Mouse (Mus musculus) heart, embryonic 14.5 days (tissue): ENCODE measurements around the gene Sgpl1. TPM values are rescaled to one million over a fixed set of nuclear protein-coding genes. Genes with fewer than 3 reads are reported as not detected.

Experiments used
- ATAC-seq: fragments of 200-750 bp; cut with Nextera tagmentation; 2 replicates; pipeline ENCODE4 v1.8.0; 2017; ENCODE audit warnings: low read depth, moderate TSS enrichment; ENCODE audit not compliant: insufficient number of reproducible peaks, insufficient read depth, low FRiP score
- H3K27ac ChIP-seq, 2 experiments: fragments of 200-500 bp in 1 of 2; fragments of 300-500 bp in 1 of 2; sonication (generic) in 1 of 2; replicated peaks in 1 of 2; 2 replicates each; pipeline ENCODE4 v1.5.1; 2012 to 2014; ENCODE audit warnings: low read depth in 2 of 2, low read length in 2 of 2, control low read depth in 1 of 2, mild to moderate bottlenecking in 1 of 2, mixed read lengths in 1 of 2; ENCODE audit not compliant: control insufficient read depth in 1 of 2, insufficient read depth in 1 of 2
- H3K27me3 ChIP-seq: fragments of 300-500 bp; sonication (generic); 2 replicates; pipeline ENCODE4 v1.6.1; 2014; ENCODE audit warnings: mild to moderate bottlenecking, low read length, control low read depth; ENCODE audit not compliant: control insufficient read depth, insufficient read depth
- H3K36me3 ChIP-seq: fragments of 300-500 bp; sonication (generic); 2 replicates; pipeline ENCODE4 v1.6.1; 2014; ENCODE audit warnings: mild to moderate bottlenecking, control low read depth, low read length, mixed read lengths; ENCODE audit not compliant: control insufficient read depth, insufficient read depth
- H3K4me1 ChIP-seq, 2 experiments: fragments of 200-500 bp in 1 of 2; fragments of 300-500 bp in 1 of 2; sonication (generic) in 1 of 2; 2 replicates each; pipeline ENCODE4 v1.6.1; 2012 to 2014; ENCODE audit warnings: low read length in 2 of 2, control low read depth in 1 of 2, mixed read lengths in 1 of 2; ENCODE audit not compliant: control insufficient read depth in 2 of 2, insufficient read depth in 2 of 2
- H3K4me2 ChIP-seq: fragments of 300-500 bp; sonication (generic); 2 replicates; pipeline ENCODE4 v1.6.1; 2014; ENCODE audit warnings: mild to moderate bottlenecking, low read length
- H3K4me3 ChIP-seq, 2 experiments: fragments of 200-500 bp in 1 of 2; fragments of 300-500 bp in 1 of 2; sonication (generic) in 1 of 2; 2 replicates each; pipeline ENCODE4 v1.5.1; 2012 to 2014; ENCODE audit warnings: low read length in 2 of 2, mild to moderate bottlenecking in 2 of 2, control low read depth in 1 of 2, low read depth in 1 of 2, moderate library complexity in 1 of 2; ENCODE audit not compliant: control insufficient read depth in 1 of 2, insufficient read depth in 1 of 2
- H3K9ac ChIP-seq: fragments of 300-500 bp; sonication (generic); 2 replicates; pipeline ENCODE4 v1.6.1; 2014; ENCODE audit warnings: mild to moderate bottlenecking, low read length
- H3K9me3 ChIP-seq: fragments of 300-500 bp; sonication (generic); 2 replicates; pipeline ENCODE4 v1.6.1; 2016; ENCODE audit warnings: low read length, control low read depth; ENCODE audit not compliant: control insufficient read depth
- WGBS: fragments of 180-500 bp; shearing (Covaris S2); extraction: QIAGEN DNeasy Blood & Tissue Kit; methylation state at CpG from one replicate; pipeline ENCODE4 v1.1.7; 2014; 5-methylcytosine and 5-hydroxymethylcytosine counted together
- polyA plus RNA-seq: library from polyadenylated mRNA; unstranded; fragments of >200 nt; fragmentation: Nextera tagmentation; extraction: Ambion mirVana; gene quantifications from 2 replicates; pipeline ENCODE4 v1.2.1, GENCODE M21; 2014

Sgpl1 gene
- polyA plus RNA-seq, result 33.0 and 34.5 TPM in 2 replicates

- Histone ChIP-seq H3K27me3 (no peaks in the 10 kb centered on the region), H3K4me1 (peaks cover 0 to 5% of the 10 kb centered on the region in 2 experiments; a peak in 2 of 4 replicates), H3K36me3 (peaks cover 7% of the 10 kb centered on the region; the same call in 1 of the 2 replicates), H3K4me3 (peak within 1 kb of the TSS; percentile 69 to 87), H3K9ac (peak within 1 kb of the TSS; percentile 93), H3K4me2 (peak within 1 kb of the TSS; percentile 98), H3K27ac (peak within 1 kb of the TSS; percentile 83 to 92), H3K9me3 (no peaks in the 10 kb centered on the region)
- peak; percentile 84 for ATAC-seq
- WGBS, result under 1% methylated on average over 78 of the region's 82 CpGs
Observed at GRCm38 (mm10) chr10:61147157-61148040, at the start of gene Sgpl1. Gene Sgpl1, minus strand, starts transcription at chr10:61147703.

GRCm38 (mm10) chr10:61195718-61196291 is 48.3 kb upstream of the Sgpl1 start:
- Histone ChIP-seq H3K9me3 (no peaks in the 10 kb centered on the region), H3K9ac (no peak overlapping the region), H3K36me3 (no peaks in the 10 kb centered on the region), H3K27ac (0 out of 4 replicates have a peak overlapping the region, but pooled peaks of 1 of the 2 experiments have one; percentile 28), H3K27me3 (no peaks in the 10 kb centered on the region), H3K4me1 (0 out of 4 replicates have a peak, but pooled peaks cover 0 to 3% of the 10 kb centered on the region in 2 experiments), H3K4me2 (no peak overlapping the region), H3K4me3 (no peak overlapping the region)
- no peak for ATAC-seq
- WGBS, result 72% methylated on average over 5 of the region's 5 CpGs

GRCm38 (mm10) chr10:61195216-61195615 is 47.7 kb upstream of the Sgpl1 start:
- Histone ChIP-seq H3K27me3 (no peaks in the 10 kb centered on the region), H3K9me3 (no peaks in the 10 kb centered on the region), H3K4me3 (no peak overlapping the region), H3K9ac (no peak overlapping the region), H3K4me2 (no peak overlapping the region), H3K36me3 (no peaks in the 10 kb centered on the region), H3K4me1 (0 out of 4 replicates have a peak, but pooled peaks cover 0 to 3% of the 10 kb centered on the region in 2 experiments), H3K27ac (0 out of 4 replicates have a peak overlapping the region, but pooled peaks of 1 of the 2 experiments have one; percentile 28)
- WGBS, result 71% methylated on average over 8 of the region's 8 CpGs
- ATAC-seq, result no peak

GRCm38 (mm10) chr10:61194611-61195010 is 47.1 kb upstream of the Sgpl1 start:
- no peaks in the 10 kb centered on the region for H3K27me3 ChIP-seq
- ATAC-seq, result no peak
- 80% methylated on average over 9 of the region's 9 CpGs for WGBS
- no peak overlapping the region for H3K4me2 ChIP-seq
- H3K9me3 ChIP-seq, result no peaks in the 10 kb centered on the region
- H3K27ac ChIP-seq, result no peak overlapping the region
- no peaks in the 10 kb centered on the region for H3K36me3 ChIP-seq
- H3K9ac ChIP-seq, result no peak overlapping the region
- 0 out of 4 replicates have a peak, but pooled peaks cover 0 to 3% of the 10 kb centered on the region in 2 experiments for H3K4me1 ChIP-seq
- no peak overlapping the region for H3K4me3 ChIP-seq

GRCm38 (mm10) chr10:61188010-61188409 is 40.5 kb upstream of the Sgpl1 start:
- 64% methylated on average over 3 of the region's 3 CpGs for WGBS
- no peaks in the 10 kb centered on the region for H3K36me3 ChIP-seq
- H3K27me3 ChIP-seq, result peaks cover 3% of the 10 kb centered on the region; the same call in 1 of the 2 replicates
- H3K4me3 ChIP-seq, result no peak overlapping the region
- H3K27ac ChIP-seq, result no peak overlapping the region
- no peak overlapping the region for H3K9ac ChIP-seq
- no peak for ATAC-seq
- H3K4me2 ChIP-seq, result no peak overlapping the region
- H3K4me1 ChIP-seq, result no peaks in the 10 kb centered on the region
- H3K9me3 ChIP-seq, result no peaks in the 10 kb centered on the region

- Histone ChIP-seq H3K4me2 (no peak overlapping the region), H3K9me3 (no peaks in the 10 kb centered on the region), H3K27ac (no peak overlapping the region), H3K9ac (no peak overlapping the region), H3K4me1 (no peaks in the 10 kb centered on the region), H3K36me3 (no peaks in the 10 kb centered on the region), H3K4me3 (no peak overlapping the region), H3K27me3 (peaks cover 3% of the 10 kb centered on the region; the same call in 1 of the 2 replicates)
- ATAC-seq, result no peak
- WGBS, result 71% methylated on average over 3 of the region's 3 CpGs
Observed at GRCm38 (mm10) chr10:61187001-61187400, 39.5 kb upstream of the Sgpl1 start.

- no peak for ATAC-seq
- no peak overlapping the region for H3K4me2 ChIP-seq
- H3K36me3 ChIP-seq, result no peaks in the 10 kb centered on the region
- no peak overlapping the region for H3K9ac ChIP-seq
- peaks cover 11% of the 10 kb centered on the region for H3K27me3 ChIP-seq
- H3K4me1 ChIP-seq, result peaks cover 0 to 3% of the 10 kb centered on the region in 2 experiments; a peak in 1 of 4 replicates
- 60% methylated on average over 6 of the region's 6 CpGs for WGBS
- H3K4me3 ChIP-seq, result no peak overlapping the region
- no peak overlapping the region for H3K27ac ChIP-seq
- no peaks in the 10 kb centered on the region for H3K9me3 ChIP-seq
Observed at GRCm38 (mm10) chr10:61179927-61180326, 32.4 kb upstream of the Sgpl1 start.
